Comparison of ENCODE assay signal across 9 mouse cellular contexts in the genomic region with DNA sequence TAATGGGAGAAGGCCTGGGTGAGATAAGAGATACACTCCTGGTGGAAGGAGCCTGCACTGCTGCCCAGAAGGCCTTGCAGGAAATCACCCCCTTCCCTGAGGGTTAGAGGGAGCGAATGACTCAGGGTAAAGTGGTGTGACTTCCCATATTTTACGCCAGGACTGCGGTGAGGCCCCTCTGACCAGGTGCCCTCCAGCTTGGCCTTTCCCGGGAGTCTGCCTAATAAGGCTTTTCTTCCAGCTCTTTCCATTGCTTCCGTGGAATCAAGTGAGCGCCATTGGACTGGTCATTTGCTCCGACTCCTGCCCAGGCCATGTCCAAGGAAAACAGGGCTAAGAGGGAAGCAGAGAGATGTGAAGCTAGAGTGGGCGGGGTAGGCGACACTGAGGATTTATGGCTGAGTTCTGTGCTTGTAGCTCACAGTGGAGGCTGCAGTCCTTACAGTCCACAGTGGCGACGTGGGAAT. TPM values are rescaled to one million over a fixed set of nuclear protein-coding genes. Genes with fewer than 3 reads are reported as not detected.
DNase-seq lines count a peak whose midpoint lies in the region; ATAC-seq lines count a peak whose summit lies in the region.
"Had no signal": no experiment of that assay in that cellular context is flagged by ENCODE, and none has a peak within 500 bp of the region (broad histone marks: within the 10 kb centered on the region; RNA-seq: fewer than 3 reads in every experiment).

No protein-coding gene starts in this region.

- H3K4me2 ChIP-seq in liver, embryonic 13.5 days: no peak overlapping the region
- H3K4me2 ChIP-seq in forebrain, embryonic 14.5 days (ENCODE audit: low read length): no peak overlapping the region
- no peak overlapping the region for H3K4me2 ChIP-seq in hindbrain, embryonic 13.5 days
- H3K4me2 ChIP-seq: midbrain, embryonic 12.5 days had no signal

- H3K27ac ChIP-seq in liver, embryonic 13.5 days: no peak overlapping the region
- H3K27ac ChIP-seq in forebrain, embryonic 14.5 days (ENCODE audit: low read depth, low read length): no peak overlapping the region
- H3K27ac ChIP-seq in hindbrain, embryonic 13.5 days: no peak overlapping the region
- no peak overlapping the region for H3K27ac ChIP-seq in midbrain, embryonic 10.5 days (replicated peaks)
- H3K27ac ChIP-seq: hindbrain, postnatal 0 days; midbrain, embryonic 12.5 days had no signal

- H3K27me3 ChIP-seq in liver, embryonic 13.5 days: no peaks in the 10 kb centered on the region
- no peaks in the 10 kb centered on the region for H3K27me3 ChIP-seq in forebrain, embryonic 14.5 days (replicated peaks; ENCODE audit: control insufficient read depth, insufficient read depth, low read length)
- H3K27me3 ChIP-seq in hindbrain, embryonic 13.5 days: no peaks in the 10 kb centered on the region
- H3K27me3 ChIP-seq in midbrain, embryonic 10.5 days (ENCODE audit: low read depth, poor library complexity, severe bottlenecking): no peaks in the 10 kb centered on the region
- H3K27me3 ChIP-seq: midbrain, embryonic 12.5 days had no signal

- H3K4me3 ChIP-seq in liver, embryonic 13.5 days (replicated peaks): no peak overlapping the region
- no peak overlapping the region for H3K4me3 ChIP-seq in forebrain, embryonic 14.5 days (ENCODE audit: low read depth, low read length)
- H3K4me3 ChIP-seq in hindbrain, embryonic 13.5 days: no peak overlapping the region
- H3K4me3 ChIP-seq in midbrain, embryonic 10.5 days: no peak overlapping the region
- H3K4me3 ChIP-seq: midbrain, embryonic 12.5 days had no signal

- DNase-seq in MN1 (ENCODE audit: low spot score): peak; percentile 76
- peak; percentile 61 for DNase-seq in embryo, embryonic 10 days (ENCODE audit: low spot score)
- peak; percentile 44 for DNase-seq in heart, postnatal 4 days
- DNase-seq in liver, embryonic 13.5 days: no peak
- DNase-seq in forebrain, embryonic 14.5 days (ENCODE audit: low spot score): no peak
- no peak for DNase-seq in midbrain, embryonic 10.5 days (ENCODE audit: low spot score)

- peaks cover 4% of the 10 kb centered on the region; the same call in 1 of the 2 replicates for H3K4me1 ChIP-seq in liver, embryonic 13.5 days (replicated peaks)
- no peaks in the 10 kb centered on the region for H3K4me1 ChIP-seq in forebrain, embryonic 14.5 days (ENCODE audit: control insufficient read depth, insufficient read depth, low read length)
- no peaks in the 10 kb centered on the region for H3K4me1 ChIP-seq in hindbrain, embryonic 13.5 days (replicated peaks)
- 0 out of 2 replicates have a peak, but pooled peaks cover 9% of the 10 kb centered on the region for H3K4me1 ChIP-seq in midbrain, embryonic 10.5 days
- H3K4me1 ChIP-seq: midbrain, embryonic 12.5 days had no signal

- H3K9ac ChIP-seq in liver, embryonic 13.5 days: no peak overlapping the region
- H3K9ac ChIP-seq in forebrain, embryonic 14.5 days (ENCODE audit: low read length): no peak overlapping the region
- H3K9ac ChIP-seq in hindbrain, embryonic 13.5 days: no peak overlapping the region
- H3K9ac ChIP-seq: midbrain, embryonic 12.5 days had no signal

- no peaks in the 10 kb centered on the region for H3K9me3 ChIP-seq in liver, embryonic 13.5 days (replicated peaks)
- H3K9me3 ChIP-seq in forebrain, embryonic 14.5 days (replicated peaks; ENCODE audit: control insufficient read depth, low read length): no peaks in the 10 kb centered on the region
- no peaks in the 10 kb centered on the region for H3K9me3 ChIP-seq in hindbrain, embryonic 13.5 days
- H3K9me3 ChIP-seq in midbrain, embryonic 10.5 days (replicated peaks): no peaks in the 10 kb centered on the region
- H3K9me3 ChIP-seq: midbrain, embryonic 12.5 days had no signal

- 0 out of 2 replicates have a peak, but pooled peaks have one; percentile 41 for ATAC-seq in liver, embryonic 13.5 days (ENCODE audit: low read depth)
- no peak for ATAC-seq in forebrain, embryonic 14.5 days
- ATAC-seq in hindbrain, embryonic 13.5 days (ENCODE audit: low FRiP score): no peak
- ATAC-seq: hindbrain, postnatal 0 days had no signal

- 16% methylated on average over 11 of the region's 11 CpGs for WGBS in liver, embryonic 13.5 days (ENCODE audit: insufficient replicate concordance)
- WGBS in forebrain, embryonic 14.5 days: 64% methylated on average over 11 of the region's 11 CpGs
- 60% methylated on average over 11 of the region's 11 CpGs for WGBS in hindbrain, embryonic 13.5 days
- WGBS in midbrain, embryonic 10.5 days: 66% methylated on average over 11 of the region's 11 CpGs

- no peaks in the 10 kb centered on the region for H3K36me3 ChIP-seq in liver, embryonic 13.5 days
- no peaks in the 10 kb centered on the region for H3K36me3 ChIP-seq in forebrain, embryonic 14.5 days (ENCODE audit: control insufficient read depth, insufficient read depth, low read length)
- no peaks in the 10 kb centered on the region for H3K36me3 ChIP-seq in hindbrain, embryonic 13.5 days
- H3K36me3 ChIP-seq in midbrain, embryonic 10.5 days: no peaks in the 10 kb centered on the region
- H3K36me3 ChIP-seq: midbrain, embryonic 12.5 days had no signal

RNA-seq across cellular contexts. Expression of a gene that starts 8.4 kb away (rescaled TPM):
- under 1 TPM in 1 of 2 experiments, not detected in 1; 0.14 TPM for total RNA-seq in heart, postnatal 4 days (2021)
- polyA plus RNA-seq in liver, embryonic 13.5 days (2015; fragmentation: Nextera tagmentation; extraction: Ambion mirVana): 10.8 and 10.9 TPM in 2 replicates
- polyA plus RNA-seq in forebrain, embryonic 14.5 days (2014; fragmentation: Nextera tagmentation; extraction: Ambion mirVana): 0.18 and 0.22 TPM in 2 replicates
- 0.26 and 0.32 TPM in 2 replicates for polyA plus RNA-seq in hindbrain, embryonic 13.5 days (2015; fragmentation: Nextera tagmentation; extraction: Ambion mirVana)
- polyA plus RNA-seq in midbrain, embryonic 10.5 days (2016; fragmentation: Nextera tagmentation; extraction: Ambion mirVana): 1.0 and 1.8 TPM in 2 replicates
- total RNA-seq: hindbrain, postnatal 0 days had no signal
- polyA plus RNA-seq: hindbrain, postnatal 0 days had no signal

RNA-seq across cellular contexts. Expression of a gene that starts 24.1 kb away (rescaled TPM):
- 10 to 100 TPM; 86.2 to 88.9 TPM for total RNA-seq in heart, postnatal 4 days (2021)
- 7.0 and 8.0 TPM in 2 replicates for polyA plus RNA-seq in liver, embryonic 13.5 days (2015; fragmentation: Nextera tagmentation; extraction: Ambion mirVana)
- 10.8 and 12.4 TPM in 2 replicates for polyA plus RNA-seq in forebrain, embryonic 14.5 days (2014; fragmentation: Nextera tagmentation; extraction: Ambion mirVana)
- polyA plus RNA-seq in hindbrain, embryonic 13.5 days (2015; fragmentation: Nextera tagmentation; extraction: Ambion mirVana): 17.7 and 18.7 TPM in 2 replicates
- 13.1 and 15.8 TPM in 2 replicates for polyA plus RNA-seq in midbrain, embryonic 10.5 days (2016; fragmentation: Nextera tagmentation; extraction: Ambion mirVana)

RNA-seq across cellular contexts. Expression of a gene that starts 28.6 kb away (rescaled TPM):
- total RNA-seq in heart, postnatal 4 days (2021): 10 to 100 TPM; 68.2 to 73.1 TPM
- 210 and 211 TPM in 2 replicates for polyA plus RNA-seq in liver, embryonic 13.5 days (2015; fragmentation: Nextera tagmentation; extraction: Ambion mirVana)
- 116 and 151 TPM in 2 replicates for polyA plus RNA-seq in forebrain, embryonic 14.5 days (2014; fragmentation: Nextera tagmentation; extraction: Ambion mirVana)
- 56.1 and 66.8 TPM in 2 replicates for polyA plus RNA-seq in hindbrain, embryonic 13.5 days (2015; fragmentation: Nextera tagmentation; extraction: Ambion mirVana)
- 403 and 424 TPM in 2 replicates for polyA plus RNA-seq in midbrain, embryonic 10.5 days (2016; fragmentation: Nextera tagmentation; extraction: Ambion mirVana)

RNA-seq across cellular contexts. Expression of a gene that starts 37.8 kb away (rescaled TPM):
- 10 to 100 TPM; 38.0 to 44.4 TPM for total RNA-seq in heart, postnatal 4 days (2021)
- polyA plus RNA-seq in liver, embryonic 13.5 days (2015; fragmentation: Nextera tagmentation; extraction: Ambion mirVana): 106 and 107 TPM in 2 replicates
- polyA plus RNA-seq in forebrain, embryonic 14.5 days (2014; fragmentation: Nextera tagmentation; extraction: Ambion mirVana): 26.1 and 28.9 TPM in 2 replicates
- polyA plus RNA-seq in hindbrain, embryonic 13.5 days (2015; fragmentation: Nextera tagmentation; extraction: Ambion mirVana): 32.9 and 33.3 TPM in 2 replicates
- polyA plus RNA-seq in midbrain, embryonic 10.5 days (2016; fragmentation: Nextera tagmentation; extraction: Ambion mirVana): 45.3 and 47.0 TPM in 2 replicates

RNA-seq across cellular contexts. Expression of a gene that starts 56.6 kb away (rescaled TPM):
- 10 to 100 TPM; 60.2 to 60.5 TPM for total RNA-seq in heart, postnatal 4 days (2021)
- polyA plus RNA-seq in liver, embryonic 13.5 days (2015; fragmentation: Nextera tagmentation; extraction: Ambion mirVana): 97.4 and 107 TPM in 2 replicates
- polyA plus RNA-seq in forebrain, embryonic 14.5 days (2014; fragmentation: Nextera tagmentation; extraction: Ambion mirVana): 119 TPM in 2 replicates
- 118 and 124 TPM in 2 replicates for polyA plus RNA-seq in hindbrain, embryonic 13.5 days (2015; fragmentation: Nextera tagmentation; extraction: Ambion mirVana)
- polyA plus RNA-seq in midbrain, embryonic 10.5 days (2016; fragmentation: Nextera tagmentation; extraction: Ambion mirVana): 160 and 170 TPM in 2 replicates

Comparison
In these comparisons a context has a peak if more than half of its experiments do, and no peak if none do; other contexts are left out.
1. DNase-seq: peak in MN1 (single experiment), embryo, embryonic 10 days (single experiment) and heart, postnatal 4 days (single experiment); none in liver, embryonic 13.5 days (single experiment), forebrain, embryonic 14.5 days (single experiment) and midbrain, embryonic 10.5 days (single experiment).